Mouse (Mus musculus) cortical plate, adult 2 months (tissue): Measurements from ENCODE around the gene Pip4k2c.

Experiments
- CTCF ChIP-seq: fragments of 200-500 bp; IDR thresholded peaks from 2 replicates; pipeline ENCODE4 v1.5.1; 2011; ENCODE audit warnings: mild to moderate bottlenecking, control low read depth, low read length; ENCODE audit not compliant: insufficient read depth; ENCODE audit errors: extremely low read depth
- POLR2A ChIP-seq: fragments of 200-500 bp; IDR thresholded peaks from 2 replicates; pipeline ENCODE4 v1.6.1; 2011; ENCODE audit warnings: mild to moderate bottlenecking, low read length, control low read depth; ENCODE audit not compliant: insufficient read depth; ENCODE audit errors: extremely low read depth

DNA sequence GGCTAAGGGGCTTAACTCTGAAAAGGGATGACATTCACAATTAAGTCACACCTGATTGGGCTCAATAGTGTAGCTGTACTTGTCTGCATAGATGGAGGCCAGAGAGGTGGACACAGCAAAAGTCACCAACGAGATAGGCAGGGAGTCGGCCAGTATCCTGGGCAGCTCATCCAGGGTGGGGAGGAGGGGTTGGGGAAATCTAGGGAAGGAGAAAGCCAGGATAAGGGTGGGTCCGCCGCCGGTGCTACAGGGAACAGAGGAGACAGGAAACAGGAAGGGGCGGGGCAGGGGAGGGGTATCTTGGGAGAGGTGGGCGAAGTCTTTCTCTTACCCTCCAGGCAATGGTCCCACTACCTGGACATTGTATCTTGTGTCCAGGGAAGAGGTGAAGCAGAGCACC is 34.6 kb downstream of the Pip4k2c start:
- TF ChIP-seq POLR2A (no peak), CTCF (no peak)
